Mouse (Mus musculus) T-helper 1 cell (primary cell): ENCODE data around the gene Derl3.

Source experiments
- in situ Hi-C: fragments of 300-600 bp; cut with MboI, MseI; formaldehyde crosslinking; loops from one replicate; pipeline ENCODE4 v1.15.1; 2025; ENCODE audit warnings: high pct_unique_total_duplicates

Derl3 gene

DNA sequence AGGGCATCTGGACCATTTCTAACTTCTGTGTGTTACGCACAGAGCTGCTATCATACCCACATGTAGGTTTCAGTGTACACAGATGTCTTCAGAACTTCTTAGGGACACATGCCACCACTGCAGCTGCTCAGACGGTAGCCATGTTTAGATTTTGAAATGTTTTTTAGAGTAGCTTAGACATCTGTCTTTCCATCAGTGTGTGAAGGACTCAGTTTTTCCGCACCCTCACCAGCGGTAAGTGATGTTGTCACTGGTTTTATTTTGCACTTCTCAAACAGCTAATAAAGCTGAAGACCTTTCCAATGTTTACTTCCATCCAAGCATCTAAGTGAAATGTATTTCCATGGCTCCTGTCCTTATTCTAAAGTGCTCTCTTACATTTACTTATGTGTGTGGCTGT lies 13.7 kb downstream of the Derl3 start:
- in situ Hi-C loops: no loop called here

DNA sequence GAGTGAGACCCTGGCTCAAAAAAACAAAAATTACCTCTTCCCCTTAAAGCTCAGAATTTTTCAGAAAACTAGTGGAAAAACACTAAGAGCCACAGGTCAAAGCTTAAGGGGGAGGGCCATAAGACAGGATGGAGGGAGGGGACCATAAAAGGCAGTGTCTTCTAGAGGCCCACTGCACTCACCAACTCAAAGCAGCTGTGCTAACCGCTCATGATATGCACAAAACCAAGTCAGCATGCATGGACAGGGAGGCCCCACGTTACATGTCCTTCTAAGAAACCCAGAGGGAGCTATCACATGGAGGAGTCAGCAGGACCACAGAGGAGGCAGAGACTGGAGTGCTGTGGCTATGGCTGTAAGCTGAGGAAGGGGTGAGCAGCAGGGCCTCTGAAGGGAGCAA lies 17.5 kb downstream of the Derl3 start:
- in situ Hi-C loops: no loop called here

DNA sequence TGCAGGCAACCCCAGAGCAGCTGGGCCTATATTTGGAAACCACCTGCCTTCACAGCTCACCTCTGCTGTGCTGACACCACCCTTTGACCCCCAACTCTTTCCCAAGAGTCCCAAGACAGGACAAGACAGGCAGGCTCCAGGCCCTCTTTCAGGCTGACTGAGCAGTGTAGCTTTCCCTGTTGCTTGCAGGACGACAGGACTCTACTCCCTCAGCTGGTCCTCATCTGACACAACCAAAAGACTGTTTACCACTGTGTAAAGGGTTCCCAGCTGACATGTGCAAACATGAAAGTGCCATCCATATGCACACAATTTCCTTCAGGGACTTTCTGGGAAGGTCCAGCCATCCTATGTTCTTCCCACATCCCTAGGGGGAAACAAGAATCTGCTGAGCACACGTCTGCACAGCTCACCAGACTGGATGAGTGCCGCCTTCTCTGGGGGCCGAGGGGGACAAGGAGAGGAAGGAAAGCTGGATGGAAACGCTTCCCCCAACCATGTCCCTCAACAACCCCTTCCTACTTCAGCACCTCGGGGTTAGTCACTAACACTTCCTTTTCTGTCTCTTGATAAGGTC lies 19.9 kb downstream of the Derl3 start:
- in situ Hi-C loops: no loop called here

DNA sequence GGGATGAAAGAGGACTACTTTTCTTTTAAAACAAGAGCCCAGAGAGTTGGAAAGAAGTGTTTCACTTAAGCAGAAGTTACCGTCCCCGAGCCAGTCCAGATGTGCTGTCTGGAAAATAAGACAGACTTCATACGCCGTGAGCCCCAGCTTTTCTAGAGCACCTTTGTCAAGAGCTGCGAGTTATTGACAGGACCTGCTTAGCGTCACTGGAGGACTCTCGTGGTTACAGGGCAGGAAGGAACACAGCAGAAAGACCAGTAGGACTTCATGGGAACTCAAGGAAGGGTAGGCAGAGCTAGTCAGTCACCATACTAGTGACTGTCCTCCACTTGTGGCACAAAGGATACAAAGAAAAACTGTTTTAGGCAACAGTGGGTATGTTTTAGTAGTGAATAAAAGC lies 22.3 kb downstream of the Derl3 start:
- in situ Hi-C loops: no loop called here

DNA sequence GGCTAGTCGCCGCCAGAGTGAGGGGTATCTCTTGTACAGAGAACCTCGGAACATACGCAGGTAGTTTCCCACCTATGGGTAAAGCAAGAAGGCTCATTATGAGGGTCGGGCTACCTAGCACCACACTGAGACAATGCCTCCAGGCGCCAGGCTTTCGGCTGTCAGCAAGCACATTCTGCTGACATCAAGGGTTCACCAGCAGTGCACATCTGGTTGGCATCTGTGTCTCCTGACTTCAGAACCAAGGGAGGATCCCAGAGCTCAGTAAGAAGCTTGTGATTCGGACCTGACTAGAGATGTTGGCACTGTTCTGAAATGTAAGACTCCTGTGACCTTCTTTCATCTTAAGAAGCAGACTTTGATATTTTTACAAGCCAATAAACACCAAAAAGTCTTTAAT lies 23.6 kb downstream of the Derl3 start:
- in situ Hi-C loops: no loop called here

DNA sequence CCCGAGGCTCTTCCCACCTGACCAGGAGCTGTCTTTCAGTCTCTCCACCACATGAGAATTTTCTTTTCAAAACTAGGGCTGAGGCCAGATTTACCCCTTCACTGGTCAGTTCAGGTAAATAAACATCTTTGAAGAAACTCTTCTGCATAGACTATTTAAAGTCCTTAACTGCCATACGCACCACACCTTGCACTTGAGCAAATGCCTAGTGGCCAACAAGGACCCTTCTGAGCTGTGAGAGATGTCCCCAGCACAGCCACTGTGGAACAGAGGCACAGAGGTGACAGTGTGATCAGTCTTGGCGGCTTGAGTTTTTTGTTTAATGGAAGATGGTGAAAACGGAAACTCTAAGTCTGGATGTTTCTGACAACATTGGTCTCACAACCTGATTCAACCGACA lies 25.8 kb downstream of the Derl3 start:
- in situ Hi-C loops: no loop called here

DNA sequence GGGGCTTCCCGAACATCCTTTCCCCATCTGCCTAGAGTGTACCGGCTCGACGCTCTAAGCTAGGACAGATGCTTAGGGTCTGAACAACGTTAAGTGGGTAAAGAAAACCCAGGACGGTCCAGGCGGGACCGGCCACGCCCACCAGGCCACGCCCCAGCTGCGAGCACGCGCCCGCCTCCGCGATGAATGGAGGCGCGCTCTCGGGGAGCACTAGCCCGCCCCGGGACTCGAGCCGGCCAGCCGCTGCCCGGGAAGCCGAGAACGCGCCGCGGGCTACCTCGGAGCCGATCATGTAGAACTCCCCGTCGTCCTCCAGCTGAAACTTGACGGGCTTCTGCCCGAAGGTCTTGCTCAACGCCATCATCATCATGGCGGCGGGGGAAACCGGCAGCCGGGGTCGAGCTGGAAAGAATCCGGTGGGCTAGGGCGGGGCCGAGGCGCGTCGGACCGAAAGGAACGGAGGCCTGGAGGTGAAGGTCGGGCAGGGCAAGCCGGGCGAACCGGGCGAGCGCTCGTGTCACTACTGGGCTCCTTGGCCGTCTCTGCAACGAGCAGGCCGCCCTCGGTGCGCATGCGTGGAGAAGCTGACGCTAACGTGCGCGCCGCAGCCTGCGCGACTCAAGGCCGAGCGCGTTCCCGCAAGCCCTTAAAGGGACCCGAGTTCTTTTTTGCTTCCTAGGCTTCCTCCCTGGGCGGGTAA lies 28.0 kb downstream of the Derl3 start, which contains the start of gene Smarcb1:
Gene Smarcb1, minus strand, starts transcription at position 592 of the 700 bp plus-strand sequence.
- in situ Hi-C loops: no loop called here

DNA sequence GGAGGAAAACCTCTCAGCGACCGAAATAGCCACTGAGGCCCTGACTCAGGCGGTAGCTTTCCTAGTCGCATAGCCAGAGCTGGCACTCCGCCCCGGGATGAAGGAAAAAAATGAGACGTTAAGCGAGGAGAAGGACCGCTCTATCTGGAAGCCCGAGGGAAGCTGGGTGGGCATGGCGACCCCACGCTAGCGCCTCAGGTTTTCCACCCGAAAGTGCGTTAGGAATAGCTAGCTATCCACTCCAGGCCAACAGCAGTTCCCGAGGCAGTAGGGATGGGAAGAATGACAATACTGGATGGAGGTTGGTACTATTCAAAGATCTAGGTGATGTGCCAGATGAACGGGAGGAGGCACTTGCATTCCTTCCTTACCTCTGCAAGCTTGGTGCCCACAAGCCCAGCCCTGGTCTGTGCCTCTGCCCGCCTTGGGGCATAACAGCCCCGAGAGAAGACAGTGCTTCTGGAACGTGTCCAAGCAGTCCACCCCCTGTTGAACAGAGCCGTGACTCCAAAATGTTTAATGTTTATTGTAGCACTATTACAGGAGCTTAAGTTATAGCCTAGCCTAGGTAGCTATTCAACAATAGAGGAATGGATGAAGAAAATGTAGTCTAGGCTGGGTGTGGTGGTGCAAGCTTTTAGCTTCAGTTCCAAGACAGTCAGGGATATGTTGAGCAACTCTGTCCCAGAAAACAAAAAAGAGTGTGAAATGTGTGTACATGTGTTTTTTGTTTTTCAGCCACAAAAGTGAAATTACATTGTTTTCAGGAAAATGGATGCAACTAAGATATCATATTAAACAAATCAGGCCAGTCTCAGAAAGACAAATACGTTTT lies 28.7 kb downstream of the Derl3 start:
- in situ Hi-C loops: no loop called here

DNA sequence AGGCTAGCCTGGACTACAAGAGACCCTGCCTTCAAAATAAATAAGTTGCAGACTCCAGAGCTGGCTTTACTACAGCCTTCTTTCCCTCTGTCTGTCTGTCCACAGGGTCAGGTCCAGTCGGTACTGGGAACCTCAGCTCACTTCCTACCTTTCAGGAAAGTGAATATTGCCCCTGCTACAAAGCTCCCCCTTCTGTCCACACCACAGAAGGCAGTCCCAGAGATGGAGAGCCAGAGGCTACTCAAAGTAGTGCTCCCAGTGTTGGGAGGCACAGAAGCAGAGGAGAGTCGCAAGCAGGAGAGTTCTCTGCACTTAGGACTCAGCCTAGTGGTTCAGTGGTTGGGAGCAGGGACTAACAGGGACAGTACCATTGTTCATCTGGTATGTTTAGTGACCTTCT lies 31.1 kb downstream of the Derl3 start:
- in situ Hi-C loops: no loop called here

DNA sequence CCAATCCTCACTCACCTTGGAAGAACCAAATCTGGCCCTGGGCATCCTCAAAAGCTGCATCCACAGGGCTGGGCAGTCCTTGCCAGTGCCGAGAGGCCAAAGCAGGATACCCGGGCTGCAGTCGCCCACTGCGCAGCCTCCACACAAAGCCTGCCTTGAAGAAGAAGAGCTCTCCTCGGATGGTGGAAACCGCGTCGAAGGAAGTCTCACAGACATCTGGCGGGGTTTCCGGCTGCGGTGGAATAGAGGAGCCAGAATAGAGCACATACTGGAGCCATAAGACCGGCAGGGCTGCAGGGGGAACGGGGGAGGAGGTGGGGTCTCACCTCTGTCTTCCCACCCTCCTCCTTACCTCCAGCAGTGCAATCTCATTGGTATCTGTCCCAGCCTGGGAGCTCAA lies 33.2 kb downstream of the Derl3 start:
- in situ Hi-C loops: no loop called here

DNA sequence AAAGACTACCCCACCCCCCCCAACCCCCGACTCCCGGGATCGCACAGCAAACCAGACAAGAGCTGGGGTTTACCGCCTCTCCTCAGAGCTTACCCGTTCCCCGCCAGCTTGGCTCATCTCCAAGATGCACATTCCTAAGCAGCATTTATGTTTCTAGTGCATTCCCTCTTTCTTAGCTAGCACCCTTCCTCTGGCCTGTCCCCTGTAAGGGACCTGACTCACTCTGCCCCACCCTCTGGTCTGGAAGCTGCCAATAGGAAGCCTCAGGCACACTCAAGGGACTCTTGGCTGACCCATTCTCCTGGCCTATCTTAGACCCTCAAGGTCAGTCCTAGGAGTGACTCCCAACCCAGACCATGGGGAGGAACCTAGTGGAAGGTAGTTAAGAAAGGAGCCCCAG lies 37.1 kb downstream of the Derl3 start:
- in situ Hi-C loops: no loop called here

DNA sequence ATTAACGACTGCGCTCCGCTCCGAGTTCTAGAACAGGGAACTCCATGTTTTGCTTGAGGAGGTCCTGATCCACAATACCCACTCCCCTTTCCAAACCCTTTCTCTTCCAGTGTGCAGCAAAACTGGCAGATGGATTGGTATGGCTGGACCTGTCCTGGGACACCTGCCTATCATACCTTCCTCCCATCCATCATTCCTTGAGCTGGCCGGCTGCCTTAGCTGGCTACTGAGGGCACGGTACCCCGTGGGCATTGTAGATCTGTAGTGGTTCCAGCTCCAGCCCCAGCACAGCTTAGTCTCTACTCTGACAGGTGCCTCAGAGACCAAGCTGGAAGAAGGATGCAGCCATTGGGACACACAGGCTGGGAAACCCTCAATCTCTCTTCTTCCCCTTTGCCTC lies 38.1 kb downstream of the Derl3 start:
- in situ Hi-C loops: no loop called here

DNA sequence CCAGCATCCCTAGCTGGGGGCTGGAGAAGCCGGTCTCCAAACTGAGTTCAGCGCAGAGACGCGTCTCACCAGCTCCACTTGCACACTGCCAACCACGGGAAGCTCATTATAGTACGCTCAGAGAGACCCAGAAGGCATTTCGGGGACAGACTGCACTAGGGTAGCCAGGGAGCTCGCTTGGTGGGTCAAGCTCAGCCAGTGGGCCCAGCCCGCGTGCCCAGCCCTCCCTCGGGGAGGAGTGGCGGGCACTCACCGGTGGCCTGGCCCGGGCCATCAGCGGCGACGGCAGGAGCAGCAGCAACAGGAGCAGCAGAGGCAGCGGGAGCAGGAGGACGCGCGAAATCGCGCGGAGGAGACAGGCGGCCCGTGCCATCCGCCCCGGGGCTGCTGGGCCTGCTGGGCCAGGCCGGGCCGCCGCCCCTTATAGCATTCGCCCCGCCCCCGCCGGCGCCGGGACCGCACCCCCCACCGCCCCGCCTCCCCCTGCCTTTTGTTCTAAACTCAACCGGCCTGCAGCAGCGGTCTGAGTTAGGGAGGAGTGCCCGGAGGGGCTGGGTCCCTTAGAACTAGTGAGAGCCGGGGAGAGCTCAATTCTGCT lies 39.0 kb downstream of the Derl3 start:
- in situ Hi-C loops: no loop called here

DNA sequence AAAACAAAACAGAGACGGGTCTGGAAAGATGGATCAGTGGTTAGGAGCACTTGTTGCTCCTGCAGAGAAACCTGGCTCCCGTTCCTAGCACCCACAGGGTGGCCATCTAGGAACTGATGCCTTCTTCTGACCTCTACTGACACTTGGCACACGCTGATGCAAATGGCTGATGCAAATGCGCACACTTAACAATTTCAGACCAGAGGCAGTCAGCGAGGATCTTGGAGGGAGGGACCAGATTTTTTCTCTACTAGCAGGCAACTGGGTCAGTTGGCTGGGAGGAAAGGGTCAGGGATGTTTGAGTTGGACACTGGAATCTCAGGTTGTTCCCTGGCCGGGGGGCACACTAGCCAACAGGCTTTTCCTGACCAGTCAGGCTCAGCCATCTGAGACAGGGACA lies 39.7 kb downstream of the Derl3 start, which contains the start of gene Chchd10:
Gene Chchd10, plus strand, starts transcription at position 240 of the 400 bp plus-strand sequence.
- in situ Hi-C loops: no loop called here

DNA sequence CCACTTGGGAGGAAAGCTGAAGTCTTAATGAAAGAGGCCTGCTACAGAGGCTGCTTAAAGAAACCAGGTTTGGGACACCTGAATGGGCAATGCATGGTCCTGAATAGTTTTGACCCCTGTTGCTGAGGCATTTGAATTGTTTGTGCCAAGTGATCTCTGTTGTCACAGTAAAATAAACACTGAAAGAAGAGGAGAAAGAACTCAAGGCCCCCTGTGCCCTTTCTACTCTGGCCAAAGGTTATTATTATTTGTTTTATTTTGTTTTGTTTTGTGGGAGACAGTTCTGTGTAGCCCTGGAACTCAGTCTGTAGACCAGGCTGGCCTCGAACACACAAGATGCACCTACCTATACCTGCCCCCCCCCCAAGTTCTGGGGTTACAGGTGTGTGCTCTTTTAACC lies 41.8 kb downstream of the Derl3 start:
- in situ Hi-C loops: no loop called here

DNA sequence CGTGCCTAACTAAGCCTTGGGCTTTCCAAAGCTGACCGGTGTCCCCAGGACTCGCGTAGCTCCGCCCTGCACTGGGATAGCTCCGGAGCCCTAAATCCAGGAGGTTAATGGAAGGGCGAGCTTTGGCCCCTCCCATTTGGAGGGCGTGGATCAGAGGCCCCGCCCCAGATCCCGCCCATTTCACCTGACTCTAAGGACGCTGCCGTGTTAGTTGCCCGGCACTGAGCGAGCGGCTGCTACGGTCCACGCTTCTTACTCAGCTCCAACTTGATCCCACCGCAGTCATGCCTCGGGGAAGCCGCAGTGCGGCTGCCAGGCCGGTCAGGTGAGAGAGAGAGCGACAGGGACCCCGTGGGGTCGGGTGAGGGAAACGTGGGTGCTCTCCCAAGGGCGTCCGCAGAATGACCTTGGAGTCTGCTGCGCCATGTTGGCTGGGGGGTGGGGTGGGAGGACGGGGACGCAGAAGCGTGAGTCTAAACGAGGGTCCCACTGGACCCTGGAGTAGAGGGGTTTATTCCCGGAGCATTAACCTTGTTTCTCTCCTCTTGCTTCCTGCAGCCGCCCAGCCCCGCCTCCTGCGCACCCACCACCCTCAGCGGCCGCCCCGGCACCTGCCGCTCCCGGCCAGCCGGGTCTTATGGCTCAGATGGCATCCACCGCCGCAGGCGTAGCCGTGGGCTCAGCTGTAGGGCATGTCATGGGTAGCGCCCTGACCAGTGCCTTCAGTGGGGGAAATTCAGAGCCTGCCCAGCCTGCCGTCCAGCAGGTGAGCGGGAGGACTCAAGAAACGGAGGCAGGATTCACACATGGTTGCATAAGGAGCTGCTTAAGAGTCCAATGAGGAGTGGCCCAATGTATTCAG lies 42.7 kb downstream of the Derl3 start, which contains the start of gene Mmp11:
Gene Mmp11, minus strand, starts transcription at position 817 of the 862 bp plus-strand sequence.
- in situ Hi-C loops: no loop called here

DNA sequence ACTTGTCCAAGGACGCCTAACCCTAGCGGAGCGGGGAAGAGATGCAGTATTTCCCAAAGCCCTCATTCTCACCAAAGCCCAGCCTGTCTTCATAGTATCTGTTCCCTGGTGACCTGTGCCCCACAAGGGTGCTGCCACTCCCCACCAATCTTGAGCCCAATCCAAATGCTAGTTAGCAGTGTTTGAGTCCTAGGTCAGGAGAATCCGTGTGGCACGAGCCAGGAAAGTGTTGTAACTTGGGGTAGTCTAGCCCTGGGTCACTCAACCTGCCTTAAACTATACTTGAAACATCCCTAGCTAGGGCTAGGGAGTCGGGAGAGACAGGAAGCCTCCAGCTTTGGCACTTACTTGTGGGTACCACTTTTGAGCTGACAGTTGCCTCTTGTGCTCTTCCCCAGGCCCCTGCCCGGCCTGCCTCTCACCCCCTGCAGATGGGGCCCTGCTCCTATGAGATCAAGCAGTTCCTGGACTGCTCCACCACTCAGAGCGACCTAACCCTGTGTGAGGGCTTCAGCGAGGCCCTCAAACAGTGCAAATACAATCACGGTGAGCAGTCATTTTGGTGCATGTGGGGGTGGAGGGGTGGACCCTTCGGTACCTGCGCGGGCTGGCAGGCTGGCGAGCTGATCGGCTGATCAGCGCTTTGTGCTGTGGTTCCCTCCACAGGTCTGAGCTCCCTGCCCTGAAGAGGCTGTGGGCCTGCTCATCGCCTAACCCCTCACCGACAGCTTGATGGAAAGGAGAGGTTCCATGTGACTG lies 43.9 kb downstream of the Derl3 start:
- in situ Hi-C loops: no loop called here

DNA sequence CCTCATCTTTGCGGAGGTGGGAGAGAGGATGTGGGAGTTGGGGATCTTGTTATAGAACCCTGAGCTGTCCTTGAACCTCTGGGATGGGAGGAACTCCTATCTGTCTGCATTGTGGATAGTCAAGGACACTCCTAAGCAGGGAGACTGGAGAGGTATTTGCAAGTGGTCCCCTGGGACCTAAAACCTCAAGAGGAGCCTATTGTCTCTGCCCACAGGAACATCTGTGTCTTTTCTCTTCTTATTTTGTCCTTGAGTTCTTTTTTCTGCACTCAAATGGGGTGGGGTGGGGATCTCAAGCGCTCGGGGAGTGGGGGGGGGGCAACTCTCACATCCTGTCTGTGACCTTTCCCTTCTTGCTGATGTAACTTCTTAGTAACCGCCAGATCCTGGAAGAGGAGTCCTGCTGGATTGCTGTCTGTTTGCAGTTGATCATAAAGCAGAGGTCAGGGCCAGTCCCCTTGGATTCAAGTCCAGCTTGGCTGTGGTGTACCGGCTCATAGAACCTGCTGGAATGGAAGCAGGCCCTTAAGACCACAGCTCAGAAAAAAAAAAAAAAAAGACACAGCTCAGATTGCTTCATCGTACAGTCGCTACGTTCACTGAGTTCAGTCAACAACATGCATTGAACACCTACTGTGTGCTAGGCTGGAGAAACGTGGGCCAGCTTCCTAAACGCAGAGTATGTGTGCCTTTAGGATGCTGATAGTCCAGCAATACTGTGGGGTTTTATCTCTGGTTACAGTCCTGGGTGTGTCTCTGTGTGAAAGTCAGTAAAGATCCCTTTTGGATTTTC lies 44.8 kb downstream of the Derl3 start:
- in situ Hi-C loops: no loop called here

DNA sequence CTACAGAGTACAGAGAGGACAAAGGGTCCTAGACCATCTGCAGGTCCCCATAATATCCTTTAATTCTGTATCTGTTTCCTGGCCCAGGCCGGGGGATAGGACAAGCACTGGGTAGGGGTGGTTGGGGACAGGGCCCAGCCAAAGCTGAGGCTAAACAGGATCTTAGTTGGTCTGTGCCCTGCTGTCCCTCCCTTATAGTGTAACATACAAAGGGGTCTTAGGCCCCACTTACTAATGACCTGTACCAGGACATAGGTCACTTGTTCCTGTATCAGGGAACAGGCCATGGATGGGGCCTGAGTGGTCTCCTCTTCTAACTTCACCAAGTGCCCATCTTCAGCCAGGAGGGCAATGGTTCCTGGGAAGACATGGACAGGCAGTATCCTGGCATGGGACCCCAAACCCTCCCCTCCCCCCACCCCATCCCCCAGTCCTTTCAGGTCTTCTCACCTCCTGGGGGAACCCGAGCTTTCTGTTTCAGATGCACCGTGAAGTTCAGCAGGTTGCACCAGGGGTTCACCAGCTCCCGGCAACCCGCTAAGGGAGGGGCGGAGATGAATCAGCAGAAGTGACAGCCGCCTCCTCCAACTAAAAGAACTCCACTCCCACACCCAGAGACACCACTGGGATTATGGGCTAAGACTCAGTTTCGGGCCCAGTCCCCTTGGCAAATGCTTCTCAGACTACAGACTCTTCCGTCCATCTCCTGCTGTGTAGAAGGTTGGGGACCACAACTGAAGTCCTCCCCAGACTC lies 46.4 kb downstream of the Derl3 start:
- in situ Hi-C loops: no loop called here
